Mouse (Mus musculus) olfactory bulb, adult 2 months (tissue): ENCODE measurements around the gene Hvcn1. TPM values are rescaled to one million over a fixed set of nuclear protein-coding genes. Genes with fewer than 3 reads are reported as not detected.

Experiments used
- H3K27ac ChIP-seq: fragments of 200-500 bp; 2 replicates; pipeline ENCODE4 v1.5.1; 2012; ENCODE audit warnings: low read depth, low read length; ENCODE audit not compliant: insufficient read depth
- H3K4me1 ChIP-seq: fragments of 200-500 bp; 2 replicates; pipeline ENCODE4 v1.6.1; 2012; ENCODE audit warnings: low read length; ENCODE audit not compliant: control insufficient read depth, insufficient read depth
- H3K4me3 ChIP-seq: fragments of 200-500 bp; 2 replicates; pipeline ENCODE4 v1.5.1; 2012; ENCODE audit warnings: mild to moderate bottlenecking, low read depth, low read length, moderate library complexity; ENCODE audit not compliant: insufficient read depth
- CTCF ChIP-seq: fragments of 200-500 bp; IDR thresholded peaks from 2 replicates; pipeline ENCODE4 v1.5.1; 2012; ENCODE audit warnings: low read depth, mild to moderate bottlenecking, low read length, moderate library complexity; ENCODE audit not compliant: insufficient read depth
- POLR2A ChIP-seq: fragments of 200-500 bp; IDR thresholded peaks from 2 replicates; pipeline ENCODE4 v1.6.1; 2012; ENCODE audit warnings: mild to moderate bottlenecking, low read depth, low read length, moderate library complexity; ENCODE audit not compliant: insufficient read depth
- WGBS: fragments of 180-500 bp; shearing (Covaris S2); methylation state at CpG from one replicate; pipeline ENCODE4 v1.1.7; 2018; 5-methylcytosine and 5-hydroxymethylcytosine counted together
- polyA plus RNA-seq: library from polyadenylated mRNA; stranded (reverse); fragments of >200 nt; gene quantifications from 2 replicates; pipeline ENCODE4 v1.2.4, GENCODE M21; 2012; ENCODE audit warnings: low replicate concordance; ENCODE audit not compliant: missing spikeins, insufficient read depth, insufficient read length

The Hvcn1 gene
- polyA plus RNA-seq, 1 experiment, result not detected

DNA sequence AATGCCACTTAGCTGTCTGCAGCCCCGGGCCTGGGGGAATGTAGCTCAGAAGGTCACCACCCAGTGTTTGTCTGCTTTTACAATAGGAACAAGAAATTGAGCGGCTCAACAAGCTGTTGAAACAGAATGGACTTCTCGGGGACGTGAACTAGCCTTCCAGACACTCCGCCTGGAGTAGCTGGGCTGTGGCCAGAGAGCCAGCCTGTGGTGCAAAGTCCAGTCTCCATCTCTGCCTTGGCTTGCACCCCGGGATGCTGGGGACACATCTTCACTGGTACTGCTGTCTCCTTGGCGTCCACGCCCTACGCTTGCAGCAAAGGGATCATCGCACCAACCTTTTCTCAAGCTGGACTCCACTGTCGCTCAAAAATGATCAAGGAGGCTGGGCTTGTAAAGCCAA, 33.9 kb downstream of the Hvcn1 start:
- Histone ChIP-seq H3K4me1 (peaks cover 83% of the 10 kb centered on the region), H3K27ac (peak overlapping the region; percentile 95), H3K4me3 (no peak overlapping the region)
- 47% methylated on average over 11 of the region's 11 CpGs for WGBS
- TF ChIP-seq POLR2A, result no peak
- TF ChIP-seq CTCF, result no peak

DNA sequence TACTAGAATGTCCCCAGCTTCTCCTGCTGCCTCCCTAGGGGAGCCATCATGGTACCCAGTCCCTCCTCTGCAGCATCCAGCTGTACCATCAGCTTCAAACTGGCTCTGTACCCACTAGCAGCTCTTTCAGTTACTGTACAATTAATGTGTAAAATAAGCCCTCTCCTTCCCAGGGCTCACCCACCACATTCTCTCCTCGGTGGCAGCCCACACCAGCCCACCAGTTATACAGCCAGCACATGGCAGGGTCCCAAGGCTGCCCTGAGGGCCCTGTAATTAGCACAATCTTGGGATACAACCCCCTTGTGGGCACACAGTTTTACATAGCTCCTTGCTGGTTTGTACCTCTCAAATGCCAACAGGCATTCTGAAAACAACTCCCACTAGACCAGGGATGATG, 34.4 kb downstream of the Hvcn1 start:
- WGBS, result 9% methylated on average over 1 of the region's 1 CpGs
- H3K4me3 ChIP-seq, result no peak overlapping the region
- H3K27ac ChIP-seq, result peak overlapping the region; percentile 95
- peaks cover 81% of the 10 kb centered on the region for H3K4me1 ChIP-seq
- TF ChIP-seq POLR2A (no peak), CTCF (no peak)

DNA sequence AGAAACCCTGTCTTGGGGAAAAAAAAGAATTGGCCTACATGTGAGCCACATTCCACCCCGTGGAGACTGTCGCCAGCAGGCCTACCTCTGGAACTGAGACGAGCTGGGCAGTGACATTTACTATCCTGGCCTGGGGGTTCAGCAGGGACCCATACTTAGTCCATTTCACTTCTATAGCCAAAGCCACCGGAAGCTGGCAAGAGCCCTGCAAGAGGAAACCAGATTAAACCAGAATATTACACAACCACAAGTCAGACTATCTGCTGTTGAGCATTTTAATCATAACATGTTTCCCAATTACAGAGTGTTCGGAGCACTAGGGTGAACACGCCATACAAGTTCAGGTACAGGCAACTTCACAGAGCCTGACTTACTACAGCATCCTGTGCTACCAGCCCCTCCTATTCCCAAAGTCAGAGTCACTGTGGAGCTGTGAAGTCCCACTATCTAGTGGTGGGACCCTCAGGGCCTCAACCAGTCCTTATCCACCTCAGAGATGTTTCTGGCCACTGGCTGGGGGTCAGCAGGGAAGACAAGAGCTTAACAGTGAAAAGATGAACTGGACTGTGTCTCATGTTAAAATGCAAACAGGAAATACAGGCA, 36.0 kb downstream of the Hvcn1 start:
- H3K27ac ChIP-seq, result peak overlapping the region; percentile 93
- WGBS, result 74% methylated on average over 6 of the region's 6 CpGs
- H3K4me3 ChIP-seq, result no peak overlapping the region
- no peak for TF ChIP-seq CTCF
- TF ChIP-seq POLR2A, result no peak
- H3K4me1 ChIP-seq, result peaks cover 80% of the 10 kb centered on the region

DNA sequence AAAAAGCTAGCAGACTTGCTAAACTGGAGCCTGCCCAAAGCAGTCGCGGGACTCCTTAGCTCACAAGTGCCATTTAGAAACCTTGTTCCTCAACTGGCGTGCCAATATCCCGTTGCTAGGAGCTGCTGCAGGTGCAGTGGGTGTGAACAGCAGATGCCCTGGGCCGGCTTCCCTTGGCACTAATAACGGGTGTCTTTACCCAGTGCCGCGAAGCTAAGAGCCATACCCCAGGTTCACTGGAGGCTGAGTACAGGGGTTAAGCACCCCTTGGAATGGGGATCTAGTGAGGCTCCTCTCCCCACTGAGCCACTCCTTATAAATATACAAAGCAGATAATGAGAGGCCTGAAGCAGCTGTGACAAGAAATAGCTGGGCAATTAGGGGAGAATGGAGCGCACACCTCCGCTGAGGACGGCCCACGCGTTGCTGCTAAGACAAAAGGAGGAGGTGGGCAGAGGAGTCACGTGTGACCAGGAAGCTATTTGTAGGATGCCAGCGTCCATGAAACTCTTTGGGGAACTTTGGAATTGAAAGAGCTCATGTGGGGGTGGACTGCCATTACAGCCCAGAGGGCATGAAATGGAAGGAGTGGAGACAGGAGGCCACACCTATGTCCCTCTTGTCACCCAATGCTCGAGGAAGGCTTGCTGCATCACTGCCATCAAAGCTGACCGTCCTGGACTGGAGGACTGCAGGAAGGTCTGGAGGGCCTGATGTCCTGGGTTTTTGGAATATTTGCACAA, 37.3 kb downstream of the Hvcn1 start:
- Histone ChIP-seq H3K4me1 (peaks cover 80% of the 10 kb centered on the region), H3K27ac (peak overlapping the region; percentile 93), H3K4me3 (no peak overlapping the region)
- 24% methylated on average over 17 of the region's 17 CpGs for WGBS
- TF ChIP-seq POLR2A, result no peak
- no peak for TF ChIP-seq CTCF

DNA sequence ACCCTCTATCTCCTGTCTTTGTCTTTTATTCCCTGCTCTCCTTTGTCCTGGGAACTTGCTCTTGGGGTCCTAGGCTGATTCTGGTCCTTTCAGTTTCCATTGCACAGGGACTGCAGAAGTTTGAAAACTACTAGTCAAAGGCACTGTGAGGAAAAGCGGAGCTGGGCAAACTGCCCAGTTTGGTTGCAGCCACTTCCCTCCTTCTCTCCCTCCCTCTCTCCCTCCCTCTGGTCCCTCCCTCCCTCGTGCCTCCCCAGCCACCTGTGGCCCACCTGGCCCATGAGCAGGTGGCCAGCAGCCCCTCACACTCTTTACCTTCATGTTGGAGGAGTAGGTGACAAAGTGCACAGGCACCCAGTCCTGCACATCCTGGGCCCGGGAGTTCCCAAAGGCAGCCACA, 38.6 kb downstream of the Hvcn1 start:
- peaks cover 73% of the 10 kb centered on the region for H3K4me1 ChIP-seq
- 40% methylated on average over 3 of the region's 3 CpGs for WGBS
- peak overlapping the region; percentile 93 for H3K27ac ChIP-seq
- H3K4me3 ChIP-seq, result no peak overlapping the region
- no peak for TF ChIP-seq CTCF

DNA sequence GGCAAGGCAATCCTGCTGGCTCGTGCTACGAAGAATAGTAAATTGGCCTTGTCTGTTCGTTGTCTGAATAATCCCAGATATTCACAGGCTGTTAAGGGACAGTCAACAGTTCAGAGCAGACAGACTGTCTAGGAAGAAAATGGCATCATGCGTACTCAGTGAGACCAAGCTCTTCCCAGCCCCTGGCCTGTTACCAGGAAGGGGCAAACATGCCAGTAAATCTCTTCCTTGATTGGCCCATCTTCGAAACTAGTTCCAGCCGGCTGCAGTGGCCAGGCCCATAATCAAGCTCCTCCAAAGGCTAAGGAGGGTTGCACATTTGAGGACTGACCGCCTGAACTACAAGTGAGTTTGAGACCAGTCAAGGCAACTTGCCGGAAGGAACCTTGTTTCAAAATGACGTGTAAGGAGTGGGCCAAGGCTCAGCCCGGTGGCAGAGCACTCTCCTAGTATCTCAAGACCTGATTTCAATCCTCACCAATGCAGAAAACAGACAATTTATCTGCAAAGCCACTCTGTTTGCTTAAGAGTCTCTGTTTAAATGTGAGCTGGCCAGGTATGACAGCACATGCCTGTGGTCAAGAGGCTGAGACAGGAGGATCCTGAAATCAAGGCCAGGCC, 40.1 kb downstream of the Hvcn1 start:
- peak overlapping the region; percentile 93 for H3K27ac ChIP-seq
- WGBS, result 60% methylated on average over 10 of the region's 10 CpGs
- no peak overlapping the region for H3K4me3 ChIP-seq
- peaks cover 71% of the 10 kb centered on the region for H3K4me1 ChIP-seq
- no peak for TF ChIP-seq POLR2A
- no peak for TF ChIP-seq CTCF

DNA sequence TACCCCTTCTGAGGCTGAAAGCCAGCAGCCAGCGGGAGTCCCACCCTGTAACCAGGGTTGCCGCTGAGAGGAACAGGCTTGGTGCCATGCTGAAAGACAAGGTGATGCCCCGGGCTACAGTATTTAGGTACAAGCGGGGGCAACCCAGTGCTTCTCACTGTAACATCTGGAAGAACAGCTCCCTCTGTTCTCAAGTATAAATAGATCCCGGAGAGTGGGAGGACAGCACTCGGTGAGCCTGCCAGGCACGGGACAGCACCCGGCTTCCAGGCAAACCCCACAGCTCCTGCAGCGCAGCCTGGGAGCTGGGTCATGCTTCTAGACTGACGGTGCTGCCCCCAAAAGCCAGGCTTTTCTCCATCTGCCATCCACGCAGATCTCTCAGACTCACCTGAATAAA, 40.9 kb downstream of the Hvcn1 start:
- Histone ChIP-seq H3K4me3 (no peak overlapping the region), H3K4me1 (peaks cover 69% of the 10 kb centered on the region), H3K27ac (peak overlapping the region; percentile 93)
- TF ChIP-seq POLR2A (no peak), CTCF (no peak)
- 28% methylated on average over 11 of the region's 11 CpGs for WGBS

DNA sequence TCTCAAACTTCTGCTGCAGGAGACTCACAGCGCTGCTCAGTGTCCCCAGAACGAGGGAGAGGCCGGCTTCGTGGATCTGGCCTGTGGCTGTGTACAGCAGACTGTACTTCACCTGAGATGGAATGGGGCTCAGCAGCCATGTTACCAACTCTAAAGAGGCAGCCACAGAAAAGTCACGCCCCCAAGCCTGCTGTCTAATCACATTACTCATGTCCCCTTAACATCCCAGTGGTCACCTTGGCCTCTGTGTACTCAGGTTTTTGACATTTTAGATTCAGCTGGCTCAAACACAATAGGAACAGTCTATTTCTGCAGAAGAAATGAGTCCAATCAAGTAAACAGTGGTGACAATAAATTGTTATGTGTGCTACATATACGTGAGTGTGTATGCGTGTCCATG, 41.3 kb downstream of the Hvcn1 start:
- no peak overlapping the region for H3K4me3 ChIP-seq
- TF ChIP-seq POLR2A (no peak), CTCF (no peak)
- 69% methylated on average over 7 of the region's 7 CpGs for WGBS
- H3K27ac ChIP-seq, result peak overlapping the region; percentile 93
- H3K4me1 ChIP-seq, result peaks cover 73% of the 10 kb centered on the region

DNA sequence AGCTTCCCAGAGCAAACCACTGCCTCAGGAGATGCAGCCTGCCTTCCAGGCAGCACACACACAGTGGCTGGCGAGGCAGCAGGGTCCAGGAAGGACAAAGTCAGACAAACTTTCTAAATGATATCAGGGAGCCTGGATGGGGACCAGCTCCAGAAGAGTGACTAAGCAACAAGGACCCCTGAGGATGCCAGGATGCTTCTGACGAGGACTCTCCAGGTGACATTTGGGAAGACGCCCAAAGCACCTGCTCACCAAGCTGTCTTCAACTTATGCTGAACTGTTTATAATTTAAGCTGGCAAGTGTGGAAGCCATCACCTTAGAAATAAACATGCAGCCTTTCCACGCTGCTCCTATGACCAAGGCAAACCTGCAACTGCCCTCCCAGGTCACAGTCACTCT, 42.7 kb downstream of the Hvcn1 start:
- Histone ChIP-seq H3K4me1 (peaks cover 70% of the 10 kb centered on the region), H3K27ac (peak overlapping the region; percentile 93), H3K4me3 (no peak overlapping the region)
- TF ChIP-seq POLR2A, result no peak
- no peak for TF ChIP-seq CTCF
- WGBS, result 83% methylated on average over 4 of the region's 4 CpGs
